Mouse (Mus musculus) spleen, adult 18-20 months (tissue): ENCODE results near the gene Amd1.
A peak's percentile ranks its signal among the peaks of the same experiment; 100 is the strongest.

ENCODE experiments used
- DNase-seq, 2 experiments: peaks; one replicate each; pipeline ENCODE4 v3.0.0; 2022; ENCODE audit warnings: mixed read lengths in 2 of 2

Gene Amd1

DNA sequence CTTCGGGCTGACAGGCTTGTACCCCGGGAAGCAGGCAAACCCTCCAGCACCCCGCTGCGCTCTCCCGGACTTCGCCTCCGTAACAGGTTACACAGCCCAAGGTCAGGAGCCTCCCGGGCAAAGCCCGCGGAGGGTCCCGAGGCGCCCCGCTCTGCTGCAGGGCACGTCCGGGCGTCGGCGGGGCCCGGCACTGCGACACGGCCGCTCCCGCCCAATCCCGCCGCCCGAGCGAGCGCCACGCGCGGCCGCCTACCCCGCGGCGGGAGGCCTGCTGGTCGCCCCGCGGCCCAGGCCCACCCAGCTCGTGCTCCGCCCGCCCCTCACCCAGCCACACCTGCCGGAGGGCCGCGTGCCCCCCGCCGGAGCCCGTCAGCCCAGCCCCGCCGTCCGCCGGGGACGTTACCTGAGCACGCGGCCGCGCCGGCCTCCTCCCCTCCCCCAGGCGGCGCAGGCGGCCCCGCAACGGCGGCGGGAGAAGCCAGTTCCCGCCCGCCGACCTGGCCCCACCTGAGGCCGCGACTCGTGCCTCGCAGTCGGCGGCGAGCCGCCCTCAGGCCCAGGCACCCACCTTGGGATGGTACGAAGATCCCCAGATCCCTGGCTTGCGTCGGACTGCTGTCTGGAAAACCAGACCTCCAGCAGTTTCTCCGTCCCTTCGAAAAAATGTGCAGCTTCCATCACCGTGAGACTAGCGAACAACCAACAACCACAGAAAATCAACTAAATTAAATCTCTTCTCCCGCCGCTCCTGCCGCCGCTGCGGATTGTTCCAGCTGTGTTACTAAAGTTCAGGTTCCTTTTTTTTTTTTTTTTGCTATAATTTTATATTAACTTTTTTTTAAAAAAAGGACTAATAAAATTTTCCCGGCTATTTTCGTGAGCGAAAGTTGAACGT is 558 bp downstream of the Amd1 start:
- peak; percentile 40 to 62 for DNase-seq

DNA sequence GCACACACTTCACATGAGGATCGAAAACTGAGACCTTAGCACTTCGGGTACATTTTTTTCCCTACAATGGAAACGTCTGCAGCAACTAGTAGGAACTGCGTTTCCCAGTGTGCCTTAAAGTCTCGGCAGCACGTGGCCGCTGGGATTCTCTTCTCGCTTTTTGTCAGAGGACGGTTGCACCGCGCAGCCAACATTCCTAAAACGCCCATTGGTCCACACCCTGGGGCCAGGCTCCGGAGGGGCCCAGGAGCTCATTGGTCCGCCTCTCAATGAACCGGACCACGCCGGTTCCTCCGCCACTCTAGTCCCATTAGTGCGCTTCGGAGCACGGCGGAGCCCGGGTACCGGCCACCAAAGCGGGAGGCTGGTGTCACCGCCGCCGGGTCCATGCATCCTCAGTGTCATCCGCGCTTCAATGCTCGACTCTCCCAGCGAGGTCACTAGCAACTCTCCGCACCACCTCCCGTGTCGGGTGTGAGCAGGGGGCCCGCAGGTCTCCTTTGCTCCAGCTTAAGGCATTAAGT is 1.3 kb downstream of the Amd1 start:
- DNase-seq, result peak in 1 of 2 experiments; percentile 60

DNA sequence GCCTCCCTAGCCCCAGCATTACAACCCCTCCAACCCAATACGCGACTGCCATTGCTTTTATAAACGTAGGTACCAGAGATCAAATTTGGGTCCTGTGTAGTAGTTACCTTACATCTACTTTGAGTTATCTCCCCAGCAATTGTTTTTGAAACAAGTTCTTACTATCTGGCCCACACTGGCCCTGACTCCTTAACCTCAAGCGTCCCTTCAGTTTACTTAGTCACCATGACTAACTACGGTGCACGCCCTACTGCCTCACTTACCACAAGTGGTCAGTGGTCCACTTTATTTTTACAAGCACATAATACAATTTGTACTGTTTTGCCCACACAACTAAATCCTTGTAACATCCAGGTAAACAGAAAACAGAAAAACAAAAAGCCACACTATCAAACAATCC is 9.3 kb downstream of the Amd1 start:
- DNase-seq, result no peak

DNA sequence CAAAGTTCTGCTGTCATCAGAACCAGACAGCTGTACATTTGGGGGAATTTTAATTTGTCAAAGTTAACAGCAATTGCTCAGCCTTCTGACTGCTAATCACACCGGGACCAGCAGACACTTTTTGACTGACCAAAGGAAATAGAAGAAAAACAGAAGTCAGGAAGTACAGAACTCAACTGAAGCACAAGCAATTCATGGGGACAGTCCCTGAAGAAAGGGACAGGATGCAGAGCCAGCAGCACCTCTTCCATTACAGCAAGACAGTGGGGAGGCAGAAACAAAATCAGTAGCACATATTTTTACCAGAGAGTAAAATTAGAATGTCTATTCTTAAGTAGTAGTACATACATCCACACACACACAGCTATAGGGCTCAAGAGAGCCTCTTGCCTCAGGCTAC is 15.2 kb downstream of the Amd1 start:
- no peak for DNase-seq

DNA sequence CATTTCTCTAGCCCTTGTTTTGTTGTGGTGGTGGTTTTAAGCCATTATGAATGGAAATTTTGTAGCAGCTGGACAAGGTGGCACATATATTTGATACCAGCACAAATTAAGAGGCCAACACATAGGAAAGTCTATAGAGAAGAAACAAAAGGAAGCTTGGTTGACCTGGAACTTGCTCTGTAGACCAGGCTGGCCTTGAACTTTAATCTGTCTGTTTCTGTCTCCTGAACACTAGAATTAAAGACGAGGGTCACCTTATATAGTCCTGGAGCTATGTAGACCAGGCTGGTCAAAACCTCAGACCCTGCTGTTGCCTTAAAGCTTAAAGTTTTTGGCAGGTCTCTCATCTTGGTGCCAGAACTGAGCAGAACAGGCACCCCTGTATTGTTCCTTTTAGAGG is 16.4 kb downstream of the Amd1 start:
- no peak for DNase-seq

DNA sequence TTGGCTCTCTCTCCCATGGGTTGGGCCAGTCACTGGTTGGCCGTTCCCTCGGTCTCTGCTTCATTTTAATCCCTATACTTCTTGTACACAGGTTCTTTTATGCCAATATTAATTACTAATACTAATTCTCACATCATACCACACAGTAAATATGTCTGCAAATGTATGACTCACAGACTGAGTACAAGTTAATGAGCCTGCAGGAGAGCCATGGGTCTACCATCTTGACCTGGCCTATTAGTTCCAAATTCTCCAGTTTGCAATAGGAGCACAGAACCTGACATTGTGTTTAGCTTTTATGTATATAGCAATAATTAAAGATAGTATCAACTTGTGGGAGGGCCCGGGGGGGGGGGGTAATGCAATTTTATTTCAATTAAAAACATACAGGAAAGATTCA is 17.0 kb downstream of the Amd1 start:
- DNase-seq, result no peak

DNA sequence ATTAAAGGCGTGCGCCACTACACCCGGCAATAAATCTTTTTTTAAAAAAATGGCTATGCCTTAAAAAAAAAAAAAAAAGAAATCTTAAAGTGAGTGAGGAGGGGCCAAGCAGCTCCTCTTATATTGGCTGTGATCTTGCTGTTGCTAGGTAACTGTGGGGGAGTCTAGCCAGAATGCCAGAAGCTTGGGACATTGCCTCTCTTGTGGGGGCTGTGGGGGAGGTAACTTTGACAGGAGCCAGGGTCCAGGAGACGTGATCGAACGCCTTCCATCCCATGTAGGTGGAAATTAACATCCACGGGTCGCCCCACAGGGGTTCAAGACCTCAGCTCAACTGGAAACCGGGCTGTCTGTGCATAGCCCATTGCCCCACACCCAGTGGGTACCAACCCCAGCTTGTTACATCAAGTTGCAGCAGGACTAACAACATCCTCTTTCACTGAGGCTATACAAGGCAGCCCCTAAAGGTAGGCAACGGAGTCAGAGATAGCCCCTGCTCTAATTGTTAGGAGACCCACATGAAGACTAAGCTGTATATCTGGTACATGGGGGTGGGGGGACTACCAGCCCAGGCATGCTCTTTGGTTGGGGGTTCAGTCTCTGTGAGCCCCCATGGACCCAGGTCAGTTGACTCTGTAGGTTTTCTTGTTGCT is 17.7 kb downstream of the Amd1 start:
- no peak for DNase-seq

DNA sequence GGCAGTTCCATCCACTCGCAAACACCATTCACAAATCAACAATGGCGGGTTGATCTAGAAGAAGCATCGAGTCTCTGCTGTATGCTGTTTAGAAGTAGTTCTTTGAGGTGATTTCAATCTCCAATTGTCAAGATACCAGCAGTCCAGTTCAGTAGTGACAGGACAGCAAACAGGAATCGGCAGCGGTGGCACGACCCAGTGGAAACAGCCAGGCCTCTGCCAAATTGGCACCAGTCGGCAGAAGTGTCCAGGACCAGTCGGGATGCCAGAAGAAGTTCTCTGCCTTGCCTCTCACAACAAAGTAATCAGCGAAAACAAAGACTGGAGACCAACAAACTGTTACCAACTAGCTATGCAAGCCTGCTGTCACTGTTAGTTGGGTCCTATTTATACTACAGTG is 18.4 kb downstream of the Amd1 start:
- DNase-seq, result no peak

DNA sequence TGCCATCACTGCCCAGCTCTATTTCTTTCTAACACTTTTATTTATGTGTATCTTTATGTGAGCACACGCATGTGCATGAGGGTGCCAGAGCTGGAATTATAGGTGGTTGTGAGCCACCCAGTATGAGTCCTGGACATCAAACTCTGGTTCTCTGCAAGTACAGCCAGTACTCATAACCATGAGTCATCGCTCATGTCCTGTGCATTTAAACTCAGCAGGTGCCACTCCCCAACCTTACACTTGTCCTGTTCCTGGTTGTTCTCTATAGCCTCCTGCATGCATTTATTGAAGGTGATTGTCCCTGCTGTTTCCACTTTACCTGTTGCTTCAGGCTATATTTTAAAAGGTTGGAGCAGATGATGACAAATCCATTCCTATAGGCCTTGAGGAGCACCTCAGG is 20.4 kb downstream of the Amd1 start:
- DNase-seq, result no peak

DNA sequence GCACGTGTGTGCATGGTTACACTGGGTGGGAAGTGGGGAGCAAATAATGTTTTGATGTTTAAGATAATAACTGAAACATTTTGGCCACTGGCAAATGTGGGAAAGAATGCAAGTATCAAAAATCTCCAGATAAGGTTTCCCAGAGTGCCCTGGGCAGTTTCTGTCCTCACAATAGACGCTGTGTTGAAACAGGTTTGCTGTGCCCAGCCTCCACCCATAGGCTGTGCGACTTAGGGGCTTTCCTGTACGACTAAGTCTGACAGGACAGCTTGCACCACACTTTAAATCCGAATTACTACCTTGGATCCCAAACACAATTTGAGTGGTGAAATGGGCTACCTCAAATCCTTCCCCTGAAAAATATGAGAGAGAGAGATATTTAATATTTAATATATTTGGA is 23.7 kb downstream of the Amd1 start:
- no peak for DNase-seq

DNA sequence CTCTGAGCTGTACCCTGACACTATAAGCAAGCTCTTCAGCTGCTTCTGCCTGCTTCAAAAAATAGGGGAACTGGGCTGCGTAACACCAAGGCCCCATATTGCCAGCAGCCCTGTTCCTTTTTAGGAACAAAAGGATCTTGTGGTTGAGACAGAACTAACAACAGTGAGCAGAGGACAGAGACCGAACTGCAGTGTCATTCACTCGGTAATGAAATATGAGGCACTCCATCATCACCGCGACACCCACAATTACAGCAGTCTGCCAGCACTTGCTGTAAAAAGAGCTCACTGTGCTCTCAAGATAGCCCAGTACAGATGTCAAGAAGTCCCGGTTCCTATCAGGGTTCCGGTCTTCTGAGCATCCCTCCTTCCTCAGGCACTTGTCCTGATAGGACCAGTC is 26.0 kb downstream of the Amd1 start:
- no peak for DNase-seq

DNA sequence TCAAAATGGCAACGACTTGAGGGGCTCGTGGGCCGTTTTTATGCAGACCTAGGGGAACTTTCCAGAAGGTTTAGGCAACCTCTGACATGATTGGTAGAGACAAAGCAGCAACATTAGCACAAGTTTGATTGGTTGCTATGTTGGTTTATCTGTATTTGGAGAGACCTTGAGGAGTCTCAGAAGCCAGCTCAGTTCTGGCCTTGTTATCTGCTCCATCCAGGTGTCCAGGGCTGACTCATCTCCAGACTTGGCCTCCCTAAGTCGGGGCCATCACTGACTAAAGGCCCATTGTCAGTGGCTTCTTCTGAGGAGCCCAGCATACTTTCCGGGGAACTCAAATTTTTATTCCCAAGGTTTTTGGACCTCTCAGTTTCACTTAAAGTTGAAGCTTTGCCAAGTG is 28.0 kb downstream of the Amd1 start:
- no peak for DNase-seq

DNA sequence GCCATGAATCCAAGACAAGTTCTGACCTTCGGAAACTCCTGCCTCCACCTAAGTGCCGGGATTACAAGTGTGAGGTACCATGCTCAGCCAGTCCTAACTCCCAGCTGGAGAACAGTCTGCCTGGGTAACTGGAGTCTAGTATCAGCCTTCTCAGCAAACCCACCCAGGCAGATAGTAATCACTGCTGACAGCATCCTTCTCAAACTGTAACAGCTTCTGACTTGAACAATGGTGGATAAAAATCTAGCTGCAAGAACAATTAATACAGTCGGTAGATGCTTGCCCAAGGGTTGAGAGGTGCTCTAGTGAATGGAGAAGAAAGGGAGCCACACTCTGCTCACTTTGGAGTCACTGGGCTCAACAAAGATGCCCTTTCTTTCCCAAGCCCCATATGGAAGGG is 30.8 kb downstream of the Amd1 start:
- DNase-seq, result no peak

DNA sequence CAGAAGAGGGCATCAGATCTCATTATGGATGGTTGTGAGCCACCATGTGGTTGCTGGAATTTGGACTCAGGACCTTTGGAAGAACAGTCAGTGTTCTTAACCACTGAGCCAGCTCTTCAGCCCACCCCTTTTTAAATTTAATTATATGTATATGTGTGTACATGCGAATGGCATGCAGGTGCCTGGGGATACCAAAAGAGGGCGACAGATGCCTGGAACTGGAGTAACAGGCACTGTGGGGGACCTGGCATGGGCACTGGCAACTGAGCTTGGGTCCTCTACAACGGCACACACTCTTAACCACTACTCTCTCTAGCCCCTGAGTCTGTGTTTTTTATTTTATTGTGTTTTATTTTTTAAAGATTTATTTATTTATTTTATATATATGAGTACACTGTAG is 37.1 kb downstream of the Amd1 start:
- no peak for DNase-seq

DNA sequence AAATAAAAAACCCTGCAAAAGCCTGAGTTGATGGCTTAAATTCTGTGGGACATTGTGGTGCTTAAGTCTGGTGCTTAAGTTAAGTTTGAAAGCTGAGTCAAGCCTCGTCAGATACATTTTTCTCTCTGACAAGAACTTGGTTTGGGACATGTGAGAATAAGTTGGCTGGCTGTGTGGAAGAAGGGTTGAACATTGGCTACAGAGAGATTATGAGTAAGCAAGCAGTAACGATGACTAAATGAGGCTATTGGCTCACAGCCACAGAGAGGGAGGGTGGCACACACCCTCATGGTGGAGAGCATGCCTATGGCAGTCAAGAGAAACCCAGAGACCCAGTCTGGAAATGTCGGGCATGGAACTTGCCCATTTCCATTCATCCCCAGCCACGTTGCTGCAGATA is 38.3 kb downstream of the Amd1 start:
- no peak for DNase-seq

DNA sequence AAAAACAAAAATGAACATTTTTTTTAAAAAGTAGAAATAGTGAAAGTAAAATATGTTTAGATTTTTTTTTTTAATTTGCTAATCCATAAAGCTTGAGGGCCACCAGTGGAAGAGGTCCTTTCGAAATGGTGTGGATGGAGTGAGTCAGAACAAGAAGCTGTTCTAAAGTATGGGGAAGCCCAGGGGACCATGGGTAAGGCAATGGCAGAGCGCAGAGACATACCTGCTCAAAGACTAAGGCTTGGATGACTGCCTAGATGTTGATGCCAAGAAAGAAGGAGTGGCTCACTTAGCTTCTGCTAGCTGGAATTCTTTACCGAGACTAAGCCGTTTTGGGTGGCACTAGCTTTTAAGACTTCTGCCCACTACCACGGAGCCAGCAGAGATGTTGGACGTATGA is 39.8 kb downstream of the Amd1 start:
- DNase-seq, result no peak

DNA sequence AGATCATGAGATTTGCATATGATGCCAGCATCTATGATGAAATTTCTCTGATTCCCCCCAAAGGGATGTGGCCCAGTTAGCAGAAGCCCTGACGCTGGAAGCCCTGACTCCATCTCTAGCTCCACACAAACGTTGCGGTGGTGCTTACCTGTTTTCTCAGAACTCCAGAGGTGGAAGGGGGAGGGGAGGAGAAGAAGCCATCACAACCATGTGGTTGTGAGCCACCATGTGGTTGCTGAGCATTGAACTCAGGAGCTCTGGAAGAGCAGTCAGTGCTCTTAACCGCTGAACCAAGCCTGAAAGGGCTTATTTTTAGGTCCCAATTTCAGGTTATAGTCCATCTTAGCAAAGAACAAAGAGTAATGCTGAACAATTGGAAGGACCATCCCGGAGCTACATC is 41.7 kb downstream of the Amd1 start:
- no peak for DNase-seq

DNA sequence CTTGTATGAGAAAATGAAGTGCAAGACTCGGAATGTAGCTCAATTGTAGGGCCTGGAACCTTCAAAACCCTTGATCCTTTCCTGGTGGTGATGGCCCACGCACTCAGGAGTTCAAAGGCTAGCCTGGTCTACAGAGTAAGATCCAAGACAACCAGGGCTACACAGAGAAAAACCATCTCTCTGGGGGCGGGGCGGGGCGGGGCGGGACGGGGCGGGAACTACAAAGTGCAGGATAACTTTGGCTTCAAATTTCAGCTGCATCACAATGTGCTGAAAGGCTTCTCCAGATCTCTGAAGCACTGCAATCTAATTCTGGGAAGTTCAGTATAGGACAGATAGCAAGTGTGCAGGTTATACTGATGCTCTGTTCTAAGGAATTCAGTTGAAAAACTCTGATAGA is 42.4 kb downstream of the Amd1 start:
- no peak for DNase-seq

DNA sequence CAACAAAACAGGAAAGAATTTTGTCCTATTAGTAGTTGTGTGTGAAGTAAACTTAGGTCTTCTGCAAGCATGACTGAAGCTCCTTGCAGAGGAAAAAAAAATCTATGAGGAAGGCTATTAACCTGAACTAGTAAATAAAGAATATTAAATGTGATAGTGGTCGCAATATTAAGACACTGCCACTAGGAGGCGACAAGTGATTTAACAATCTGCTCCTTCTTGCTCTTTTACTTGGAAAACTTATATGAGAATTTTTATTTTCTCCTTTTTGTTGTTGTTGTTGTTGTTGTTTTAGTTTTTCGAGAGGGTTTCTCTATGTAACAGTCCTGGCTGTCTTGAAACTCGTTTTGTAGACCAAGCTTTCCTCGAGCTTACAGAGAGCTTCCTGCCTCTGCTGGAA is 43.0 kb downstream of the Amd1 start:
- DNase-seq, result peak in 1 of 2 experiments; percentile 24

DNA sequence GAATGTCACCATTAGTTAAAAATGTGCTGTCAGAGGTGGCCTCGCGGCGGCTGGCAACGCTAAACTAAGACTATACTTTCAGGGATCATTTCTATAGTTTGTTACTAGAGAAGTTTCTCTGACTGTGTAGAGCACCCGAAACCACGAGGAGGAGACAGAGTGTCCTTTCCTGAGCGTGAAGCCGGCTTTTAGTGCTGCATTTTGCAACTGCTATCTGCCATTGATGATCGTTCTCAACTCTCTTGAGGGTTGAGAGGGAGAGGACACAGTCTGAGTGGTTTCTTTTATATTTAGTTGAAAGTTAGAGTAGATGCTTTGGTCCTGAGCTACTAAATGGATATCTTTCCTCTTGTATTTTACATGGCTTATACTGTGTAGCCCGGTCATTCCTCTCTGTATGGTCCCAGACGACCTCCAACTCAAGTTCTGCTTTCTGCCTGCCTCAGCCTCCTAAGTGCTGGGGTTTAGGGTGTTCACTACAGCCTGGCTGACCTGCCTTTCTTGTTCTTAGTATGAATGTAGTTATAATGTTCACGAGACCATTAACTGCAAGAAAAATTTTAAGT is 43.5 kb downstream of the Amd1 start:
- DNase-seq, result peak; percentile 44 to 45

DNA sequence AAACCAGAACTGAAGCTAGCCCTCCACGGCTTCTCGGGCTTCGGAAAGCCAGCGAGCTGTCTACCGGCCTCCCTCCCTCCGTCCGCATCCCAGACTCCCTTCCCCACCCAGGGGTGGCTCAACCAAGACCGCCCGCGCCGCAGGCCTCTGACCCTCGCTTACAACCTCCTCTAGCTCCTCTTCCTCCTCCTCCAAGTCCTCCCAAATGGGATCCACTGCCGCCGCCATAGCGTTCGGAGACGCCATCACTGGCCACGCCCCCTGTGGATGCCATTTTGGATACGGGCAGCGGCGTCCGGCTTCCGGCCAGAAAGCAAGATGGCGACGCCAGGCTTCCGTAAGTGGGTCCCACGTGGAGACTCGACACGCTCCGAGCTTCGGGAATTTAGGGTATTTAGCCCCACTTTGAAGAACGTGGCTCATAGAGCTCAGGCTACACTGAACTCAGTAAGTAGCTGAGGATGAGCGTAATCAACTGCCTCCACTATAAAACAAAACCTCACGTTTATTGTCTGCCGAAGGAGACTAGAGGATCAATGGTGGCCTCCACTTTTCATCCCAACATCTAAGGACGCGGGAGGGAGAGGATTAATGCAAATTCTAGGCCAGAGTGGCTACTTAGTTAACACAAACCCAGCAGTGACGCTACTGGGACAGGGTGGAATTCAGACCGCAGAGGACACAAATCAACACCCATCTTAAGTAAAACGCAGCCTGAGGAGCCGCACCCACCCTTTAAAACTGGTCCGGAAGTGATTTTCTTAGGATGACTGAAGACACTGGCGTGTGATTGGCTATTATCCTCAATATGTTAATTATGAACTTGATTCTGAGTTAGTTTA is 44.4 kb downstream of the Amd1 start, which contains the start of gene Gtf3c6:
TSS of gene Gtf3c6 (minus strand) at position 695 of the 842 bp plus-strand sequence.
- peak; percentile 85 to 95 for DNase-seq

DNA sequence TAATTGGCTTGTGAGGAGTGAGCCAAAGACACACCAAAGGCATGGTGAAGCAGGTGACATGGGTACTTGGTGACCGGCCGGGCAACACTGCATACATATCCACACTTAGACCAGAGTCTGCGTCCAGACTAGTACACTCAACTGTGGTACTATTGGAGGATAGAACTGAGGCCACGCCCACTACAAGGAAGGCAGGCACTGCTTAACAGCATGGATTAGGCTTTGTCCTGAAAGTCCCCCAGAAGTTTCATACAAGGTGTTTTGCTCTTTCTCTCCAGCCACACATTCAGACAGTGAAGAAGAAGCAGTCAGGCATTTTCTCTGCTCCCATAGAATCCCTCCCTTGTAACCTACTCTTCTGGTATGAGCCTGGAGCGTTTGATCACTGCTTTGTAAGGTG is 45.3 kb downstream of the Amd1 start:
- DNase-seq, result peak; percentile 13 to 28

DNA sequence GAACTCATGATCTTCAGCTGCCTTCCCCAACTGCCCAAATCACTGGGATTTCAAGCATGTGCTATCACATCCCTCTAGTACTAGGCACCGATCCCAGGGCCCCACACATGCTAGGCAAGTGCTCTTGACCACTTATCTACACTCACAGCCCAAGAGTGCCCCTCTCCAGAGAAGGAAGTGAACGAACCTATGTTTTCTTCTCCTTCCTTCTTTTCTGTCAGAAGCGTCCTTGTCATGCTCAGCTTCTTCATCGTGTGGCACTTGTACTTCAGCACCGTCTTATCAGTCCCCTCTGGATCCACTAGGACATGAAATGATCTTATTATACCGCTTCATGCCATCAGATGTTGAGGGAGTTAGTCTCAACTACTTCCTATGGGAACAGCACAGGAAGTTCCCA is 51.0 kb downstream of the Amd1 start:
- no peak for DNase-seq
